Comparison of ENCODE assay signal across 14 mouse cellular contexts in genomic region chr10:63385897-63386296, GRCm38 (mm10). TPM values are rescaled to one million over a fixed set of nuclear protein-coding genes. Genes with fewer than 3 reads are reported as not detected.
DNase-seq lines count a peak whose midpoint lies in the region; ATAC-seq and TF ChIP-seq lines count a peak whose summit lies in the region.
"Not testable (repeated sequence)": the region's sequence is repeated elsewhere in the genome, so short reads cannot be mapped to it uniquely, and the experiment has no call there.
"Had no signal": no experiment of that assay in that cellular context is flagged by ENCODE, and none has a peak within 500 bp of the region (broad histone marks: within the 10 kb centered on the region; RNA-seq: fewer than 3 reads in every experiment).

No protein-coding gene starts in this region.

- not testable (repeated sequence) for H3K9ac ChIP-seq in embryonic facial prominence, embryonic 11.5 days (replicated peaks; ENCODE audit: low read length); heart, postnatal 0 days (replicated peaks; ENCODE audit: low read depth, low read length); intestine, postnatal 0 days (ENCODE audit: low read depth, low read length); limb, embryonic 15.5 days; neural tube, embryonic 12.5 days
- peak overlapping the region; percentile 57 for H3K9ac ChIP-seq in forebrain, embryonic 15.5 days (replicated peaks)

- WGBS in embryonic facial prominence, embryonic 11.5 days, result 30% methylated on average over 5 of the region's 5 CpGs
- WGBS in forebrain, embryonic 15.5 days, result 29% methylated on average over 5 of the region's 5 CpGs
- WGBS in heart, postnatal 0 days, result 33% methylated on average over 5 of the region's 5 CpGs
- WGBS in intestine, postnatal 0 days, result 29% methylated on average over 5 of the region's 5 CpGs
- WGBS in limb, embryonic 15.5 days, result 17% methylated on average over 5 of the region's 5 CpGs
- WGBS in macrophage (ENCODE audit: missing documents), result 49% methylated on average over 5 of the region's 5 CpGs
- 38% methylated on average over 5 of the region's 5 CpGs for WGBS in neural tube, embryonic 12.5 days

- H3K36me3 ChIP-seq in embryonic facial prominence, embryonic 11.5 days (replicated peaks; ENCODE audit: control insufficient read depth, insufficient read depth, low read depth, low read length); forebrain, embryonic 15.5 days; heart, postnatal 0 days (replicated peaks; ENCODE audit: control insufficient read depth, insufficient read depth, low read length); intestine, postnatal 0 days (ENCODE audit: control insufficient read depth, insufficient read depth); limb, embryonic 15.5 days; macrophage (ENCODE audit: inconsistent target); neural tube, embryonic 12.5 days: not testable (repeated sequence)

- TF ChIP-seq EP300 in heart, postnatal 0 days (IDR thresholded peaks at IDR 0.05; ENCODE audit: low read depth), result not testable (repeated sequence)

- H3K4me1 ChIP-seq in embryonic facial prominence, embryonic 11.5 days (ENCODE audit: control insufficient read depth, insufficient read depth, low read length); heart, postnatal 0 days (ENCODE audit: control insufficient read depth, insufficient read depth); intestine, postnatal 0 days (replicated peaks; ENCODE audit: control insufficient read depth, insufficient read depth, low read length); limb, embryonic 15.5 days; neural tube, embryonic 12.5 days: not testable (repeated sequence)
- peaks cover 16% of the 10 kb centered on the region for H3K4me1 ChIP-seq in forebrain, embryonic 15.5 days

- DNase-seq in embryonic facial prominence, embryonic 11.5 days (ENCODE audit: low spot score); heart, postnatal 0 days (ENCODE audit: low spot score): not testable (repeated sequence)

- not testable (repeated sequence) for ATAC-seq in embryonic facial prominence, embryonic 11.5 days (replicated peaks; ENCODE audit: insufficient number of reproducible peaks, low FRiP score, low TSS enrichment, low read depth); forebrain, embryonic 15.5 days (replicated peaks); heart, postnatal 0 days (ENCODE audit: insufficient read depth, low read depth); intestine, postnatal 0 days; limb, embryonic 15.5 days (ENCODE audit: insufficient number of reproducible peaks, low FRiP score, low TSS enrichment, low read depth); neural tube, embryonic 12.5 days (ENCODE audit: low FRiP score, low read depth)

- H3K4me2 ChIP-seq in embryonic facial prominence, embryonic 11.5 days (ENCODE audit: low read depth, low read length), result peak overlapping the region; percentile 33
- H3K4me2 ChIP-seq in forebrain, embryonic 15.5 days (replicated peaks), result peak overlapping the region; percentile 79
- H3K4me2 ChIP-seq in heart, postnatal 0 days (ENCODE audit: low read depth, low read length), result peak overlapping the region; percentile 67
- peak overlapping the region; percentile 80 for H3K4me2 ChIP-seq in intestine, postnatal 0 days (replicated peaks; ENCODE audit: low read depth)
- H3K4me2 ChIP-seq in limb, embryonic 15.5 days, result peak overlapping the region; percentile 72
- peak overlapping the region; percentile 67 for H3K4me2 ChIP-seq in neural tube, embryonic 12.5 days (replicated peaks)

- H3K9me3 ChIP-seq in embryonic facial prominence, embryonic 11.5 days (replicated peaks; ENCODE audit: control insufficient read depth, low read length); forebrain, embryonic 15.5 days; heart, postnatal 0 days (replicated peaks; ENCODE audit: control insufficient read depth, low read length); intestine, postnatal 0 days (ENCODE audit: control insufficient read depth); limb, embryonic 15.5 days; neural tube, embryonic 12.5 days: not testable (repeated sequence)

- TF ChIP-seq CTCF in heart, postnatal 0 days (IDR thresholded peaks at IDR 0.05; ENCODE audit: low read depth); intestine, postnatal 0 days (IDR thresholded peaks at IDR 0.05; ENCODE audit: low read depth): not testable (repeated sequence)

- H3K27me3 ChIP-seq in embryonic facial prominence, embryonic 11.5 days (ENCODE audit: control insufficient read depth, insufficient read depth, low read length); forebrain, embryonic 15.5 days; heart, postnatal 0 days (ENCODE audit: control insufficient read depth, insufficient read depth, low read length); intestine, postnatal 0 days (replicated peaks; ENCODE audit: control insufficient read depth, insufficient read depth, low read length); limb, embryonic 15.5 days; neural tube, embryonic 12.5 days (replicated peaks): not testable (repeated sequence)

- H3K79me2 ChIP-seq in macrophage (ENCODE audit: inconsistent target), result not testable (repeated sequence)

- H3K27ac ChIP-seq in embryonic facial prominence, embryonic 11.5 days (replicated peaks; ENCODE audit: low read depth, low read length); forebrain, embryonic 15.5 days (replicated peaks); heart, postnatal 0 days (ENCODE audit: low read depth); intestine, postnatal 0 days (ENCODE audit: low read depth, low read length); limb, embryonic 15.5 days; macrophage; neural tube, embryonic 12.5 days: not testable (repeated sequence)

- H3K4me3 ChIP-seq in embryonic facial prominence, embryonic 11.5 days (ENCODE audit: low read depth, low read length), result peak overlapping the region; percentile 57
- H3K4me3 ChIP-seq in forebrain, embryonic 15.5 days, result peak overlapping the region; percentile 54
- peak overlapping the region; percentile 53 for H3K4me3 ChIP-seq in heart, postnatal 0 days (ENCODE audit: low read depth, low read length)
- peak overlapping the region; percentile 56 for H3K4me3 ChIP-seq in intestine, postnatal 0 days (ENCODE audit: low read depth, low read length)
- peak overlapping the region; percentile 58 for H3K4me3 ChIP-seq in limb, embryonic 15.5 days
- H3K4me3 ChIP-seq in macrophage (ENCODE audit: inconsistent target), result peak overlapping the region; percentile 71
- not testable (repeated sequence) for H3K4me3 ChIP-seq in neural tube, embryonic 12.5 days

RNA-seq across cellular contexts. Expression of gene Dnajc12, which starts 3.7 kb away (rescaled TPM):
- polyA plus RNA-seq in embryonic facial prominence, embryonic 11.5 days (2014; fragmentation: Nextera tagmentation; extraction: Ambion mirVana), result 12.2 and 14.5 TPM in 2 replicates
- polyA plus RNA-seq in forebrain, embryonic 15.5 days (2015; fragmentation: Nextera tagmentation; extraction: Ambion mirVana), result 7.2 and 9.0 TPM in 2 replicates
- 3.2 and 3.6 TPM in 2 replicates for total RNA-seq in heart, postnatal 0 days (2014; rRNA removed; ENCODE audit: low replicate concordance)
- 9.5 and 11.0 TPM in 2 replicates for polyA plus RNA-seq in heart, postnatal 0 days (2015; fragmentation: Nextera tagmentation; extraction: Ambion mirVana)
- 5.3 and 6.4 TPM in 2 replicates for polyA plus RNA-seq in intestine, postnatal 0 days (2015; fragmentation: Nextera tagmentation; extraction: Ambion mirVana)
- 8.3 and 9.0 TPM in 2 replicates for polyA plus RNA-seq in limb, embryonic 15.5 days (2015; fragmentation: Nextera tagmentation; extraction: Ambion mirVana)
- 1 to 10 TPM; 1.3 to 8.2 (median 2.5) TPM for total RNA-seq in macrophage (2018; cell fraction: chromatin; rRNA removed)
- total RNA-seq in macrophage (2018; cell fraction: cytosol; rRNA removed), result 10 to 100 TPM in 9 of 26 experiments, 1 to 10 TPM in 17; 5.4 to 18.1 (median 9.7) TPM
- 1 to 10 TPM; 1.1 to 5.8 (median 3.2) TPM for total RNA-seq in macrophage (2018; cell fraction: nucleus; rRNA removed)
- 9.2 to 14.2 TPM (median 9.3 TPM) in 3 replicates for polyA plus RNA-seq in macrophage (2018)
- polyA plus RNA-seq in neural tube, embryonic 12.5 days (2016; fragmentation: Nextera tagmentation; extraction: Ambion mirVana), result 19.3 and 21.1 TPM in 2 replicates

RNA-seq across cellular contexts. Expression of gene Sirt1, which starts 4.4 kb away (rescaled TPM):
- 9.3 and 15.2 TPM in 2 replicates for polyA plus RNA-seq in embryonic facial prominence, embryonic 11.5 days (2014; fragmentation: Nextera tagmentation; extraction: Ambion mirVana)
- 4.7 and 5.2 TPM in 2 replicates for polyA plus RNA-seq in forebrain, embryonic 15.5 days (2015; fragmentation: Nextera tagmentation; extraction: Ambion mirVana)
- total RNA-seq in heart, postnatal 0 days (2014; rRNA removed; ENCODE audit: low replicate concordance), result 10.4 and 10.7 TPM in 2 replicates
- polyA plus RNA-seq in heart, postnatal 0 days (2015; fragmentation: Nextera tagmentation; extraction: Ambion mirVana), result 2.1 and 2.5 TPM in 2 replicates
- polyA plus RNA-seq in intestine, postnatal 0 days (2015; fragmentation: Nextera tagmentation; extraction: Ambion mirVana), result 3.9 and 5.2 TPM in 2 replicates
- polyA plus RNA-seq in limb, embryonic 15.5 days (2015; fragmentation: Nextera tagmentation; extraction: Ambion mirVana), result 3.7 and 4.8 TPM in 2 replicates
- 100 to 1,000 TPM in 3 of 26 experiments, 10 to 100 TPM in 23; 23.5 to 168 (median 58.2) TPM for total RNA-seq in macrophage (2018; cell fraction: chromatin; rRNA removed)
- 10 to 100 TPM in 22 of 26 experiments, 1 to 10 TPM in 4; 8.6 to 39.6 (median 15.8) TPM for total RNA-seq in macrophage (2018; cell fraction: cytosol; rRNA removed)
- total RNA-seq in macrophage (2018; cell fraction: nucleus; rRNA removed), result 100 to 1,000 TPM in 3 of 26 experiments, 10 to 100 TPM in 23; 25.1 to 141 (median 49.8) TPM
- polyA plus RNA-seq in macrophage (2018), result 10.9 to 13.4 TPM (median 13.3 TPM) in 3 replicates
- polyA plus RNA-seq in neural tube, embryonic 12.5 days (2016; fragmentation: Nextera tagmentation; extraction: Ambion mirVana), result 10.8 and 10.9 TPM in 2 replicates

RNA-seq across cellular contexts. Expression of gene Gm7075, which starts 35.7 kb away (rescaled TPM):
- not detected in 2 replicates for polyA plus RNA-seq in embryonic facial prominence, embryonic 11.5 days (2014; fragmentation: Nextera tagmentation; extraction: Ambion mirVana)
- polyA plus RNA-seq in forebrain, embryonic 15.5 days (2015; fragmentation: Nextera tagmentation; extraction: Ambion mirVana), result not detected in 2 replicates
- not detected in 2 replicates for total RNA-seq in heart, postnatal 0 days (2014; rRNA removed; ENCODE audit: low replicate concordance)
- polyA plus RNA-seq in heart, postnatal 0 days (2015; fragmentation: Nextera tagmentation; extraction: Ambion mirVana), result not detected in 2 replicates
- polyA plus RNA-seq in intestine, postnatal 0 days (2015; fragmentation: Nextera tagmentation; extraction: Ambion mirVana), result not detected in 2 replicates
- not detected in 2 replicates for polyA plus RNA-seq in limb, embryonic 15.5 days (2015; fragmentation: Nextera tagmentation; extraction: Ambion mirVana)
- not detected for total RNA-seq in macrophage (2018; cell fraction: chromatin; rRNA removed)
- total RNA-seq in macrophage (2018; cell fraction: cytosol; rRNA removed), result not detected
- not detected for total RNA-seq in macrophage (2018; cell fraction: nucleus; rRNA removed)
- not detected in 3 replicates for polyA plus RNA-seq in macrophage (2018)
- polyA plus RNA-seq in neural tube, embryonic 12.5 days (2016; fragmentation: Nextera tagmentation; extraction: Ambion mirVana), result not detected in 2 replicates
- total RNA-seq: adrenal gland, adult 18-20 months; gastrocnemius, adult 8-10 months; heart, postnatal 10 days; left cerebral cortex, postnatal 36 days; megakaryocyte progenitor cell, adult 5-6 weeks had no signal
- polyA plus RNA-seq: CD4-positive, CD25-positive, alpha-beta regulatory T cell, adult 4 months; Patski had no signal

RNA-seq across cellular contexts. Expression of gene Ctnna3, which starts 44.0 kb away (rescaled TPM):
- 0.14 and 0.35 TPM in 2 replicates for polyA plus RNA-seq in embryonic facial prominence, embryonic 11.5 days (2014; fragmentation: Nextera tagmentation; extraction: Ambion mirVana)
- 0.65 and 1.1 TPM in 2 replicates for polyA plus RNA-seq in forebrain, embryonic 15.5 days (2015; fragmentation: Nextera tagmentation; extraction: Ambion mirVana)
- 58.4 and 62.6 TPM in 2 replicates for total RNA-seq in heart, postnatal 0 days (2014; rRNA removed; ENCODE audit: low replicate concordance)
- polyA plus RNA-seq in heart, postnatal 0 days (2015; fragmentation: Nextera tagmentation; extraction: Ambion mirVana), result 18.2 and 18.6 TPM in 2 replicates
- 0.33 and 0.55 TPM in 2 replicates for polyA plus RNA-seq in intestine, postnatal 0 days (2015; fragmentation: Nextera tagmentation; extraction: Ambion mirVana)
- polyA plus RNA-seq in limb, embryonic 15.5 days (2015; fragmentation: Nextera tagmentation; extraction: Ambion mirVana), result 0.95 and 1.6 TPM in 2 replicates
- total RNA-seq in macrophage (2018; cell fraction: chromatin; rRNA removed), result not detected
- total RNA-seq in macrophage (2018; cell fraction: cytosol; rRNA removed), result not detected
- under 1 TPM in 1 of 26 experiments, not detected in 25; 0.33 TPM for total RNA-seq in macrophage (2018; cell fraction: nucleus; rRNA removed)
- not detected in 3 replicates for polyA plus RNA-seq in macrophage (2018)
- 0.90 and 1.1 TPM in 2 replicates for polyA plus RNA-seq in neural tube, embryonic 12.5 days (2016; fragmentation: Nextera tagmentation; extraction: Ambion mirVana)
- total RNA-seq: megakaryocyte progenitor cell, adult 5-6 weeks had no signal
- polyA plus RNA-seq: Patski had no signal
